Mouse (Mus musculus) right cerebral cortex, postnatal 36 days (tissue): ENCODE data around the gene Hikeshi.
A peak's percentile ranks its signal among the peaks of the same experiment; 100 is the strongest.

ENCODE experiments used
- DNase-seq, 2 experiments: peaks; one replicate each; pipeline ENCODE4 v3.0.0; 2022; ENCODE audit warnings: low spot score in 2 of 2, mixed read lengths in 1 of 2

Hikeshi gene

DNA sequence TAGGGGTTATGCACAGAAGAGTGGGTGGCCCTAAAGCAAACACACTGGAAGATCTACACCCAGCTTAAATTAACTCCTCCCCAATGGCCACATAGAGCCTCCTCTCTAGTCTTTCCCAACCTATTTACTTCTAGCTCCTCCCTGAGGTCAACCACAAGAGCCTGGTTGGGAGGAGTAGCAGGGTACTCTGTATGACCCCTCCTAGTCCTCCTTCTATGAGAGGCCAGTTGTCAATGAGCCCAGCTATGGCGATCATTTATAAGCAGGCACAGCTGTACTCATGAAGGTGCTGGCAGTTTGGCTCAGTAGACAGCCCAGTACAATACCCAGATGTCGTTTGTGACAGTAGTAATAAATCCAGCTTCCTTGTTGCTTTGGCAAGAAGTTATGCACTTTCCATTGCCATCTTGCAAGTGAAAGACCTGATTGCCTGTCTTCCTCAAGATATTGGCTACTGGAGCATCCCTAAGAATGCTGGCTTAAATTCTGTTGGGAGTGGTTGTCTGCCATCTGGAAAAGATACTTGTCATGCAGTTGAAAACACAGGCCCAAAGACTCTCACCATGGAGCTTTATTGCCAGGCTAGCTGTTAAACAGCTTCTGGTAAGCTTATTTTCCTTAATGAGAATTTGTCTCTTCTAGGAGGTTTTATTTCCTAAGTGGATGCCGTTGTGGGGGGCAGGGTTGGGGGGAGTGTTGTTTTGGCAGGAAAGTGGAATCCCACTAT, 27.4 kb downstream of the Hikeshi start:
- DNase-seq, result no peak

DNA sequence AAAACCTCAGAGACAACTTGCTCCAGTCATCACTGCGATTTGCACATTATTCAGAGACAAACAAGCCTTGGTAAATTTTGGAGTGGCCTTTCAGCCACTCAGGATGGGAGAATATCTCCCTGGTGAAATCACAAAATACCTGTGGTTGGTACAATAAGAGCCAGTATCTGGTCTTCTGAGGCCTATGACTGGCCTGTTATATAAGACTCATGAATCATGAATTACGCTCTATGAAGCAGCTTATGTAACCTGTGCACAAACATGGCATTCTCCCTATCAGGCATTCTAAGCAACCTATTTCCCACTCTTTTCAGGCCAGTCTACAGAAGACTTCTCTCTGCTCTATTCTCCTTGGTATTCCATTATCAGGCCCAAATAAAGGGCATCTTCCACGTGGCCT, 28.6 kb downstream of the Hikeshi start:
- DNase-seq, result no peak

DNA sequence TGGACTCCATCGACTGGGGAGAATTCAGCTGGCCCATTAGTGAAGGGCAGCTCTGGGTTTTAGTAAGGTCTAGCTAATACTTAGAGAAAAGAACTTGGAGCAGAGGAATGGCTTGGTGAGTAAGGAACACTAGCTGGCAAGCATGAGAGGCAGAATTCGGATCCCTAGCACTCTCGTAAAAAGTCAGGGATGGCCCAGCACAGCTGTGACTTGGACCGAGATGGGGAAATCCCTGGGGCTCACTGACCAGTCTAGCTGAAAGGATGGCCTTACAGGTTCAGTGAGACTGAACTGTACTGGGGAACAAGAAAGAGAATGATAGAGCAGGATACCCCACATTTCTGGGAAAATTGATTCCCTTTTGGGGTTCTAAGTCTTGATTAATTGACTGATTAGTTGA, 31.3 kb downstream of the Hikeshi start:
- no peak for DNase-seq

DNA sequence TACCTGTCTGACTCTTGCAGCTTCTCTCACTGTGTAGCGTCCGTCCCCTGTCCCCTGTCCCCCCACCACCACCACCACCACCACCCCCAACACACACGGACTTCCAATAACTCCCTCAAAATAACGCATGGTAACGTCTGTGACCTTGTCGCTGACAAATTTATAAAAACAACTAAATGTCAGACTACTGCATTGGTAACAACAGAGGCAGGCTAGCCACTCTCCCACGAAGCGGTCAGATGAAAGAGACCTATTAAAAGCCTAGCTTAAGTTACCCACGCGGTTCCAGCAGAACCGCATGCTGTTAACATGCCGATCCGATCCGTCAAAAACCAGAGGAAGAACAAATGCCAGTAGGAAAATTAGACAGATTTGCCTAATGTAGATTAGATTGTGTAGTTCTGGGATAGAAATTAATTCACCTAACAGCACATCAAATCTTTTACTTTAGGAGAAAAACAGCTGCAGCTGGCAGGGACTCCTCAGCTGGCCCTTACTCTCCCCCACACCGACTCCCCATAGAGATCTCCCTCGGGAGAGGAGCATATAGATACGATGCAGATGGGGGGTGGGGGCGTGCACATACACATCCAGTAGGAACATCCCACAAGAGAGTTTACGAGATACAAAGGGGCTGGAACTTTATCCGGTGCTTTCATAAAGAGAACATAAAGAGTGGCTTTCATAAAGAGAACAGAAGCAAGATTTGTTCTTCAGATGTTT, 31.9 kb downstream of the Hikeshi start:
- no peak for DNase-seq

DNA sequence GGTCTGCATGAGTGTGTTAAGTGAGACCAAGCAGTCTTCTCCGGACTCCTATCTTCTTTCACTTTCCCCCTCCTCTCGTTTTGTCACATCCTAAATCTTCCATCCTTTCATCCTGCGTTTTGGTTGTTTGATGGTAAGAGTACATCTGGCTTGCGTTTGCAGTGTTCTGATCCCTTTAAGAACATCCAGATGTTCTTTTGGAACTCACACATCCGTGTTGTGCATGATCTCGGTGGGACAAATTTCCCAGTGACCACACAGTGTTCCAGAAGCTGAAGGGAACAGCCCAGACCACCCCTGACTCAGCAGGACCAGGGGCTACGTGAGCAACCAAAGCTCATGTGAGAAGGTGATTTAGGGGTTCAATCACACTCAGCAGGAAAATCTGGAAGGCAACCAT, 32.6 kb downstream of the Hikeshi start:
- DNase-seq, result no peak

DNA sequence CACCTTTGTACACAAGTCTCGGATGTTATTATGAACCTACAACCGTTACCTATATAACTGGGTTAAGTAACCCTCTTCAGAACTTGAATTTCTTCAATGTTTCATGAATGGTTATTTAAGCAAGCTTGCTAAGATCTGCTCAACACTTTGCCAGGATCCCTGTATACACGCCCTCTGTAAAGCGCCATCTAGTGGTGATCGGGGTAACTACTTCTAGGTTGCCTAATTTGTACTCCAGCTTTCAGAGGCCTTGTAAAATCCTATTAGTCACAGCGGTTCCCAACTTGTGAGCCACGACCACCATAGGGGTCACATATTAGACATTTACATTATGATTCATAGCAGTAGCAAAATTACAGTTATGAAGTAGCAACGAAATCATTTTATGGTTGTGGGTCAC, 33.1 kb downstream of the Hikeshi start:
- peak; percentile 33 to 34 for DNase-seq

DNA sequence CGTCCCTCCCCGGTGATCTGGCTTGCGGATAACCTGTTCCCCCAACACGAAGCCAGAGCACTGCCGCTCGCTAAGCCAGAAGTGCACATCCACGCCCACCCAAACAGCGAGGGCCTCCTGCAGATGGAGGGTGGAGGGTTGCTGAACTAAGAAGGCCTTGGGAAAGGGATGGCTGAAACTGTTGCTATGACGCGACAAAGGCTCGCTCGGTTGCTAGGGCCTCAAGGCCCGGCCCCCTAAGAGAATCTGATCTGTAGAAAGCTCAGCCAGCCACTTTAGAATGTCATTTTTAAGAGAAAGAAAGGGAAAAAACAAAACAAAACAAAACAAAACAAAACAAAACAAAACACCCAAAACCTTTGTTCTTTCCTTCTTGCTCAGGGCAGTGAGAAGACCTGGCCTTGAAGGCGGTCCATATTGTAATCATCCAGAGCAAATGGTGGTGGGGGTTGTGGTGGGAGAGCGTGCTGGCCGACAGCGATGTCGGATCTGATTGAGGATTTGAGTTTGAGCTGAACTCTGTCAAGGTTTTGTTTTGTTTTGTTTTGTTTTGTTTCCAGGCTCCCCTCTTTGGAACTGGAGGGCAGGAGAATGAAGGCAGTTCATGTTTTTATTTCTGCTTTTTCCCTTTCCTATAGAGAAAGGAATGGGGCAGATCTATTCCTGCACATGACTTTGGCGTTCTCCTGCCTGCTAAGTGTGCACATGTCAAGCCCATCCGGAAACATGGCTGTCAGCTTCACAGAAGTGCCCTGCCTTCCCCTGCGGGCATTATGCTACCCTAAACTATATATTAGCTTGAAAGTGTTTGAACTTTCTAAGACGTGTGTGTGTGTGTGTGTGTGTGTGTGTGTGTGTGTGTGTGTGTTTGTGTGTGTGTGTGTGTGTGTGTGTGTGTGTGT, 37.3 kb downstream of the Hikeshi start, which contains the start of gene Ccdc81:
Ccdc81 (minus strand) TSS at position 188 of the 902 bp plus-strand sequence.
- DNase-seq, result no peak

DNA sequence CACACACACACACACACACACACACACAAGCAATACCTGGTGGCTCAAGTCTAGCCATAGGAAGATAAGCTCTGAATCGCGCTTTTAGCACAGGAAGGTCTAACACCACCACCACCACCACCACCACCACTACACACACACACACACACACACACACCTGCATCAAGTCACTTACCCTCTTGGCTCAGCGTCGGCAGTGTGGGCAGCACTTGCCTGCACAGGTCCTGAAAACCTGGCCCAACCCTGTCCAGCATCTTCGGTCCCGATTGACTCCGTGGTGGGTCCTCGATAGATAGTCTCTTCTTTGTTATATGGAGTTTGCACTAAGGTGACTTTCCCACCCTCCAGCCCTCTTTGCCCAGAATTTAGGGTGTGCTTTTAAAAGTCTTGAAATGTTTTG, 38.0 kb downstream of the Hikeshi start:
- no peak for DNase-seq

DNA sequence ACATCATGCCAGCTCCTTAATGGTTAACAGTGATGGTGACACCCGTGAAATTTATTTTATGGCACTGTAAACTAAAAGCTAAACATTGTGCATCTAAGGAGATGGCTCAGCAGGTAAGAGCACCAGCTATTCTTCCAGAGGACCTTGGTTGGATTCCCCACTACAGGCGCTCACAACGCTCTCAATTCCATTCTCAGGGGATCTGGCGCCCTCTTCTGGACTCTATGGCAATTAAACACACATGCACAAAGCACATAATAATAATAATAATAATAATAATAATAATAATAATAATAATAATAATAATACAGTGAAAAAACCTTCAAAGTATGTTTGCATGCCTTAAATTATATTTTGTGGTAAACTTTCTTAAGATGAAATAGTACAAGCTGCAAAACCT, 49.1 kb downstream of the Hikeshi start:
- DNase-seq, result no peak

DNA sequence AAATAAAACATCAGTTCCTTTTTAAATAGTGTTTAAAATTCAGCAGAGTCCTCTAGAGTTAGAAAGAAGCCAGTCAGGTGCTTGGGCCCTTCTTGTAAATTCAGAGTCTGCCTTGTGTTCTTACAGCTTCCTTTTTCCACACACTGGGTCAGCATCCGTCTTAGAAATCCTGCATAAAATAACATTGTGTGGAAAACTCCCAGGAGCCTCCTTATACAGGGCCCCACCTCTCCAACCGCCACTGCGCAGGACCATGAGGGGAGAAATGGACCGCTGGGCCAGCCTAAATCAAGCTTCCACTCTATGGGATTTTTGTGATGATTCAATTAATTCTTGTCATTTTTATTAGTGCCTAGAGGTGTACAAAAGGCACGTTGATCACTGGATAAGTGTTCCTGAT, 49.6 kb downstream of the Hikeshi start:
- DNase-seq, result no peak

DNA sequence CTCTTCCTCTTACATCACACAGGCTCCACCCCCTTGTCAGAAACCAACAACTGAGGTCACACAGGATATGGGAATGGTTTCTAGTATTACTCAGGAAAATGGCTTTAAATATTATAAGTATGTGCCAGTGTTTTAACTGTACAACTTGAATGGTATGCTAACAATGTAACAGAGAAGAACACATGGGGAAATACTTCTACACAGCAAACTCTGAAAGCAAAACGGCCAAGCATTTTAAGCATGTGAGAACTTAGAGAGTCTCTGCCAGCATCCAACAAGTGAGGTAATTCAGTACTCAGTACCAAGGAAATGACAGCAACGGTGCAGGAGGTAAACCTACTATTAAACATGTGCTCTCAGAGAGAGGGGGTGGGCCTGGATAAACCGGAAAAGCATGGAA, 56.5 kb downstream of the Hikeshi start:
- no peak for DNase-seq

DNA sequence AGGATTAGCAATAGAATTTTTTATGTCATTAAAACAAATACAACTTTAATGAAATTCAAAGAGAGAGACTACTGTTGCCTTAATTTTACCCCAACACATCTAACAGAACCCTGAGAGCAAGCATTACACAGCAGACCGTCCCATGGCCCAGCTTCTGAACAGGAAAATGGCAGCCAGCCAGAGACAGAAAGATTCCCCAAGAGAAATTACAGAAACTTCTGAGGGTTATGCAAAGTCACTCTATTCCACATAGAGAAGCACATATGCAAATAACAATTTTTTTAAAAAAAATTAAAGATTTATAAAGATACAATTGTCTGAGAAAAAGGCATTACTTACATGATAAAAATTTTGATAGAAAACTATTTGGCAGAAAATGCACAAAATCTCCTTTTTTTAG, 61.3 kb downstream of the Hikeshi start:
- no peak for DNase-seq
